Mouse (Mus musculus): ENCODE data around the gene Kcnmb4. TPM values are rescaled to one million over a fixed set of nuclear protein-coding genes. Genes with fewer than 3 reads are reported as not detected.

Gene Kcnmb4
- total and polyA plus RNA-seq, 3 experiments: 0.80 to 1.1 (median 1.0) TPM

DNA sequence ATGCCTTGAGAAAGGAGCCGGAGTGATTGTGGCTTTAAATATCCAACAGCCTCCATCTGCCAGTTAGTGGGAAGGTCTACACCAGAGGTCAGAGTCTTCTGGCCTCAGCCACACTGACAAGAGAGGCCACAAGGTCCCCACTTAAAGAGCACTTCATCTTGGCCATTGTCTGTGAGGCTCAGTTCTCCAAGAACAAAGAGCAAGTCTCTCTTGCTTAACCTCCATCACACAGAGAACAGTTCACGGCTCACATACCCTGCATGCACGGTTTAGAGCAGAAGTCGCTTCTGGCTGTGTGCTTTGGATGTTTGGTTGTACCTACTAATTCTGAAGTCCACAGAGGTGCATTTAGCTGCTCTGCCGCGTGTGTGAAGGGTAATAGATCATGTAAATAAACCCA is 84.8 kb downstream of the Kcnmb4 start:
- dilution Hi-C loops (cut with MboI; ENCODE audit: extremely low pct_ligation_motif_present, extremely low pct_unique_long_range_greater_than_20kb, low sequenced_read_pairs) (no loop called here), in situ Hi-C loops (cut with MboI; ENCODE audit: low pct_ligation_motif_present, low pct_unique_long_range_greater_than_20kb, low sequenced_read_pairs) (no loop called here)
- H3K4me1 ChIP-seq (ENCODE audit: control insufficient read depth in 1 of 2, insufficient read depth in 2 of 2): peaks cover 0 to 5% of the 10 kb centered on the region in 2 experiments; a peak in 2 of 4 replicates
- H3K27ac ChIP-seq (ENCODE audit: insufficient read depth, low read depth): no peak overlapping the region
- TF ChIP-seq MYC (IDR thresholded peaks at IDR 0.05; ENCODE audit: low read depth, low read length) (no peak), BHLHE40 (IDR thresholded peaks at IDR 0.05; ENCODE audit: low read depth, low read length) (no peak), ZKSCAN1 (IDR thresholded peaks at IDR 0.05; ENCODE audit: borderline replicate concordance, low read depth, low read length) (no peak), CHD2 (IDR thresholded peaks at IDR 0.05; ENCODE audit: low read length) (no peak), MEF2A (IDR thresholded peaks at IDR 0.05; ENCODE audit: borderline replicate concordance, low read depth, low read length) (no peak), POLR2AphosphoS2 (IDR thresholded peaks at IDR 0.05; ENCODE audit: low read depth, low read length) (no peak), USF2 (conservative IDR thresholded peaks at IDR 0.05; ENCODE audit: low read depth, low read length) (no peak), SMC3 (IDR thresholded peaks at IDR 0.05; ENCODE audit: low read depth, low read length) (no peak), KAT2A (IDR thresholded peaks at IDR 0.05; ENCODE audit: insufficient replicate concordance, low read length) (no peak), MAFK (IDR thresholded peaks at IDR 0.05; ENCODE audit: insufficient replicate concordance, low read length) (no peak), RAD21 (IDR thresholded peaks at IDR 0.05; ENCODE audit: low read depth, low read length) (no peak), RCOR1 (conservative IDR thresholded peaks at IDR 0.05; ENCODE audit: low read depth, low read length) (no peak), CTCF (conservative IDR thresholded peaks at IDR 0.05 in 1 of 2, IDR thresholded peaks at IDR 0.05 in 1 of 2; ENCODE audit: low read depth in 2 of 2, low read length in 2 of 2) (no peak), USF1 (IDR thresholded peaks at IDR 0.05; ENCODE audit: low read depth, low read length) (no peak), JUN (IDR thresholded peaks at IDR 0.05; ENCODE audit: insufficient read depth, low read depth, low read length) (no peak), ZMIZ1 (IDR thresholded peaks at IDR 0.05; ENCODE audit: low read depth, low read length) (no peak), E2F4 (IDR thresholded peaks at IDR 0.05; ENCODE audit: insufficient replicate concordance, low read depth, low read length) (no peak), CHD1 (IDR thresholded peaks at IDR 0.05; ENCODE audit: low read depth, low read length) (no peak), ELF1 (IDR thresholded peaks at IDR 0.05; ENCODE audit: low read depth, low read length) (no peak)
- no peaks in the 10 kb centered on the region for H3K9me3 ChIP-seq (replicated peaks; ENCODE audit: low read length)
- no peaks in the 10 kb centered on the region for H3K36me3 ChIP-seq (replicated peaks in 1 of 2; ENCODE audit: control insufficient read depth in 1 of 2, insufficient read depth in 1 of 2, low read length in 1 of 2)
- no peak for DNase-seq (ENCODE audit: extremely low read depth)
- no peak overlapping the region for H3K9ac ChIP-seq (ENCODE audit: insufficient read depth, low read depth)
- no peak overlapping the region for H3K4me3 ChIP-seq (replicated peaks in 1 of 3; ENCODE audit: low read depth in 2 of 3, low read length in 2 of 3, poor library complexity in 1 of 3)
- H3K4me2 ChIP-seq (ENCODE audit: insufficient read depth, low read depth, poor library complexity, severe bottlenecking): no peak overlapping the region
- H3K27me3 ChIP-seq (replicated peaks): no peaks in the 10 kb centered on the region
- H3K79me2 ChIP-seq (replicated peaks; ENCODE audit: control insufficient read depth, extremely low read depth, insufficient read depth, poor library complexity, severe bottlenecking): no peaks in the 10 kb centered on the region

GRCm38 (mm10) chr10:116386391-116386885 is 87.2 kb downstream of the Kcnmb4 start:
- Histone ChIP-seq H3K4me2 (ENCODE audit: insufficient read depth, low read depth, poor library complexity, severe bottlenecking) (no peak overlapping the region), H3K4me1 (ENCODE audit: control insufficient read depth in 1 of 2, insufficient read depth in 2 of 2) (no peaks in the 10 kb centered on the region), H3K27me3 (replicated peaks) (no peaks in the 10 kb centered on the region), H3K9ac (ENCODE audit: insufficient read depth, low read depth) (no peak overlapping the region), H3K9me3 (replicated peaks; ENCODE audit: low read length) (no peaks in the 10 kb centered on the region), H3K4me3 (replicated peaks in 1 of 3; ENCODE audit: low read depth in 2 of 3, low read length in 2 of 3, poor library complexity in 1 of 3) (no peak overlapping the region), H3K27ac (ENCODE audit: insufficient read depth, low read depth) (no peak overlapping the region), H3K36me3 (replicated peaks in 1 of 2; ENCODE audit: control insufficient read depth in 1 of 2, insufficient read depth in 1 of 2, low read length in 1 of 2) (no peaks in the 10 kb centered on the region), H3K79me2 (replicated peaks; ENCODE audit: control insufficient read depth, extremely low read depth, insufficient read depth, poor library complexity, severe bottlenecking) (no peaks in the 10 kb centered on the region)
- in situ Hi-C loops (cut with MboI; ENCODE audit: low pct_ligation_motif_present, low pct_unique_long_range_greater_than_20kb, low sequenced_read_pairs) (no loop called here), dilution Hi-C loops (cut with MboI; ENCODE audit: extremely low pct_ligation_motif_present, extremely low pct_unique_long_range_greater_than_20kb, low sequenced_read_pairs) (no loop called here)
- TF ChIP-seq CHD1 (IDR thresholded peaks at IDR 0.05; ENCODE audit: low read depth, low read length) (no peak), NRF1 (IDR thresholded peaks at IDR 0.05; ENCODE audit: low read depth, low read length) (no peak), ZKSCAN1 (IDR thresholded peaks at IDR 0.05; ENCODE audit: borderline replicate concordance, low read depth, low read length) (no peak), JUN (IDR thresholded peaks at IDR 0.05; ENCODE audit: insufficient read depth, low read depth, low read length) (no peak), PAX5 (IDR thresholded peaks at IDR 0.05; ENCODE audit: low read length) (no peak), MAZ (IDR thresholded peaks at IDR 0.05; ENCODE audit: low read depth, low read length) (no peak), MEF2A (IDR thresholded peaks at IDR 0.05; ENCODE audit: borderline replicate concordance, low read depth, low read length) (no peak), SIN3A (IDR thresholded peaks at IDR 0.05; ENCODE audit: low read length) (no peak)
- no peak for DNase-seq (ENCODE audit: extremely low read depth)

Data from CH12.LX (cell line).